Mouse (Mus musculus): Measurements from ENCODE around the gene Orai1. TPM values are rescaled to one million over a fixed set of nuclear protein-coding genes. Genes with fewer than 3 reads are reported as not detected.

Gene Orai1
- polyA plus RNA-seq, 1 experiment from 2014 or later = 12.7 TPM

DNA sequence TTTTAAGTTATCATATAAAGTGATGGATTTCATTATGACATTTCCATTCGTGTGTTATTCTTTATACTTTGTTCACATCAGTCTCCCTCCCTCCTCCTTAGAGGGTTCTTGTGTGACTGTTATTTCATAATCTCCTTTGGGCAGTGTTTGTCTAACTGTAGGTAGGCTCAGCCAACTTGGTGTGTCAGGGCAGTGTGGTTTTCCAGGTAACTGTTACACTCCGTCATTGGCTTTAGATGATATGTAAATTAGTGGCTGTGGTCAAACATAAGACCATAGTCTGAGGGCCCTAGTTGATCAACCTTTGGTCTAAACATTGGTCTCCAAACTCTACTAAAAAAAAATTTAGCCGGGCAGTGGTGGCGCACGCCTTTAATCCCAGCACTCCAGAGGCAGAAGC lies 5.6 kb downstream of the Orai1 start:
- Histone ChIP-seq H3K4me1 (replicated peaks; ENCODE audit: control insufficient read depth, insufficient read depth, low read length) (peaks cover 6% of the 10 kb centered on the region), H3K4me2 (replicated peaks; ENCODE audit: low read depth, low read length) (no peak overlapping the region), H3K27me3 (ENCODE audit: control insufficient read depth, insufficient read depth, low read length) (no peaks in the 10 kb centered on the region), H3K27ac (ENCODE audit: low read depth, low read length) (no peak overlapping the region), H3K36me3 (ENCODE audit: control insufficient read depth, insufficient read depth, low read length) (no peaks in the 10 kb centered on the region), H3K4me3 (ENCODE audit: low read depth, low read length) (no peak overlapping the region), H3K9me3 (ENCODE audit: control insufficient read depth, low read length) (no peaks in the 10 kb centered on the region), H3K9ac (ENCODE audit: low read depth, low read length) (no peak overlapping the region)
- no peak for ATAC-seq (ENCODE audit: low FRiP score)
- 98% methylated on average over 5 of the region's 5 CpGs for WGBS
- DNase-seq (ENCODE audit: low spot score) = no peak

DNA sequence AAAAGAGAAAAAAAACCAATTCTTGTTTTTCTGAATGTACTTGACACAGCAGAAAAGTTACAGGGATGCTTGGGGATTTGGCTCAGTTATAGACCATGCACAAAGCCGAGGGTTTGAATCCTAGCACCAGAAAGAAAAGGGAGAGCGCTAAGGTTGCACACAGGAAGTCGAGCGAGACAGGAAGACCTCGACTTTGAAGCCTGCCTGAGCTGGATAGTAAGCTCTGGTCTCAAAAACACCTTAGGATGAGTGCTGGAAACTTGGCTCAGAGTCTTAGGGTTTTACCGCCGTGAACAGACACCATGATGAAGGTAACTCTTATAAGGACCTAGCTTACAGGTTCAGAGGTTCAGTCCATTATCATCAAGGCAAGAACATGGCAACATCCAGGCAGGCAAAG lies 6.6 kb downstream of the Orai1 start:
- no peak overlapping the region for H3K4me3 ChIP-seq (ENCODE audit: low read depth, low read length)
- 90% methylated on average over 7 of the region's 7 CpGs for WGBS
- no peak for ATAC-seq (ENCODE audit: low FRiP score)
- no peaks in the 10 kb centered on the region for H3K36me3 ChIP-seq (ENCODE audit: control insufficient read depth, insufficient read depth, low read length)
- H3K9ac ChIP-seq (ENCODE audit: low read depth, low read length) = no peak overlapping the region
- H3K27ac ChIP-seq (ENCODE audit: low read depth, low read length) = no peak overlapping the region
- H3K27me3 ChIP-seq (ENCODE audit: control insufficient read depth, insufficient read depth, low read length) = no peaks in the 10 kb centered on the region
- peaks cover 3% of the 10 kb centered on the region for H3K4me1 ChIP-seq (replicated peaks; ENCODE audit: control insufficient read depth, insufficient read depth, low read length)
- no peak overlapping the region for H3K4me2 ChIP-seq (replicated peaks; ENCODE audit: low read depth, low read length)
- no peaks in the 10 kb centered on the region for H3K9me3 ChIP-seq (ENCODE audit: control insufficient read depth, low read length)
- no peak for DNase-seq (ENCODE audit: low spot score)

- Histone ChIP-seq H3K4me1 (replicated peaks; ENCODE audit: control insufficient read depth, insufficient read depth, low read length) (peaks cover 3% of the 10 kb centered on the region), H3K4me3 (ENCODE audit: low read depth, low read length) (no peak overlapping the region), H3K36me3 (ENCODE audit: control insufficient read depth, insufficient read depth, low read length) (no peaks in the 10 kb centered on the region), H3K9me3 (ENCODE audit: control insufficient read depth, low read length) (no peaks in the 10 kb centered on the region), H3K27me3 (ENCODE audit: control insufficient read depth, insufficient read depth, low read length) (no peaks in the 10 kb centered on the region), H3K9ac (ENCODE audit: low read depth, low read length) (no peak overlapping the region), H3K4me2 (replicated peaks; ENCODE audit: low read depth, low read length) (no peak overlapping the region), H3K27ac (ENCODE audit: low read depth, low read length) (no peak overlapping the region)
- DNase-seq (ENCODE audit: low spot score) (no peak), ATAC-seq (ENCODE audit: low FRiP score) (no peak)
- WGBS = 95% methylated on average over 6 of the region's 6 CpGs
Measured at GRCm38 (mm10) chr5:123023049-123023448, 8.2 kb downstream of the Orai1 start.

DNA sequence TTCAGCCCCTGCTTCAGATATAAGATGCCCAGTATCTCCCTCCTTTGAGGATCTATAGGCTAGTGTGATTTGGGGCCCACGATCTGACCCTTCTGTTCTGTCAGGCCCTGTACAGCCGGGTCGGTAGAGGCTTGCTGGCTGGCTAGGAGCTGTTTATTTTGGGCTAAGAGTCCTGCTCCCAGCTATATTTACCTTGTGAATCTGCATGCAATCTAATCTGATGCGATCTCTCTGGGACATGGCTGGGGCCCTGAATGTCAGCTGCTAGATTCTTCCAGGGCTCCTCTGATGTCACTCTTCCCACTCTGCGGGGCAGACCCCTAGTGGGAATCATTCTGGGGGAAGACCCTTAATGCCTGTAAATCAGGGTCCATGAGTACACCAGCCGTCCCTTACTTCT lies 9.4 kb downstream of the Orai1 start:
- 89% methylated on average over 6 of the region's 6 CpGs for WGBS
- no peak for ATAC-seq (ENCODE audit: low FRiP score)
- no peaks in the 10 kb centered on the region for H3K9me3 ChIP-seq (ENCODE audit: control insufficient read depth, low read length)
- H3K36me3 ChIP-seq (ENCODE audit: control insufficient read depth, insufficient read depth, low read length) = no peaks in the 10 kb centered on the region
- no peak overlapping the region for H3K9ac ChIP-seq (ENCODE audit: low read depth, low read length)
- no peak overlapping the region for H3K4me3 ChIP-seq (ENCODE audit: low read depth, low read length)
- DNase-seq (ENCODE audit: low spot score) = no peak
- no peak overlapping the region for H3K27ac ChIP-seq (ENCODE audit: low read depth, low read length)
- H3K27me3 ChIP-seq (ENCODE audit: control insufficient read depth, insufficient read depth, low read length) = no peaks in the 10 kb centered on the region
- H3K4me2 ChIP-seq (replicated peaks; ENCODE audit: low read depth, low read length) = no peak overlapping the region
- H3K4me1 ChIP-seq (replicated peaks; ENCODE audit: control insufficient read depth, insufficient read depth, low read length) = peaks cover 3% of the 10 kb centered on the region

GRCm38 (mm10) chr5:123024965-123025573 lies 10.2 kb downstream of the Orai1 start:
- Histone ChIP-seq H3K9ac (ENCODE audit: low read depth, low read length) (no peak overlapping the region), H3K4me1 (replicated peaks; ENCODE audit: control insufficient read depth, insufficient read depth, low read length) (no peaks in the 10 kb centered on the region), H3K4me2 (replicated peaks; ENCODE audit: low read depth, low read length) (no peak overlapping the region), H3K36me3 (ENCODE audit: control insufficient read depth, insufficient read depth, low read length) (no peaks in the 10 kb centered on the region), H3K27ac (ENCODE audit: low read depth, low read length) (no peak overlapping the region), H3K27me3 (ENCODE audit: control insufficient read depth, insufficient read depth, low read length) (no peaks in the 10 kb centered on the region), H3K4me3 (ENCODE audit: low read depth, low read length) (no peak overlapping the region), H3K9me3 (ENCODE audit: control insufficient read depth, low read length) (no peaks in the 10 kb centered on the region)
- 88% methylated on average over 9 of the region's 9 CpGs for WGBS
- ATAC-seq (ENCODE audit: low FRiP score) (no peak), DNase-seq (ENCODE audit: low spot score) (no peak)

DNA sequence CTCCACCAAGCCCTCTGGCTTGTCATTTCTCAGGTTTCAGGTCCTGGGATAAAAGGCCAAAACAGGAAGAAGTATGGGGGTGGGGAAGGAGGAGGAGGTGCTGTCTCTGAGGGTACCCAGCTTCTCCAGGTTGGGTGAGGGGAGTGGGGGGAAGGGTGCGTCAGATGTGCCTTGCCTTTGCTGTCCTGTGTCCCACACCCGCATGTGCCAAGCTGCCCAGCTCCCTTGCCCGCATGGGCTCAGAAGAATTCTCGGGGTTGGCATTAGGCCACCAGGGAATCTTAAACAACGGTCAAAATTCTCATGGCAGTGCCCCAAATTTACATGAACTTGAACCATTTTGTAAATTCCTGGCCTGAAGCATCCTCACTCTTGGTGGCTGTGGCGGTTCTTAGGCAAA lies 11.5 kb downstream of the Orai1 start:
- no peak for DNase-seq (ENCODE audit: low spot score)
- H3K4me1 ChIP-seq (replicated peaks; ENCODE audit: control insufficient read depth, insufficient read depth, low read length) = no peaks in the 10 kb centered on the region
- no peak for ATAC-seq (ENCODE audit: low FRiP score)
- no peak overlapping the region for H3K9ac ChIP-seq (ENCODE audit: low read depth, low read length)
- H3K4me3 ChIP-seq (ENCODE audit: low read depth, low read length) = no peak overlapping the region
- H3K4me2 ChIP-seq (replicated peaks; ENCODE audit: low read depth, low read length) = no peak overlapping the region
- 67% methylated on average over 6 of the region's 6 CpGs for WGBS
- H3K36me3 ChIP-seq (ENCODE audit: control insufficient read depth, insufficient read depth, low read length) = no peaks in the 10 kb centered on the region; the same call in 1 of the 2 replicates
- H3K27ac ChIP-seq (ENCODE audit: low read depth, low read length) = no peak overlapping the region
- no peaks in the 10 kb centered on the region for H3K9me3 ChIP-seq (ENCODE audit: control insufficient read depth, low read length)
- no peaks in the 10 kb centered on the region for H3K27me3 ChIP-seq (ENCODE audit: control insufficient read depth, insufficient read depth, low read length)

DNA sequence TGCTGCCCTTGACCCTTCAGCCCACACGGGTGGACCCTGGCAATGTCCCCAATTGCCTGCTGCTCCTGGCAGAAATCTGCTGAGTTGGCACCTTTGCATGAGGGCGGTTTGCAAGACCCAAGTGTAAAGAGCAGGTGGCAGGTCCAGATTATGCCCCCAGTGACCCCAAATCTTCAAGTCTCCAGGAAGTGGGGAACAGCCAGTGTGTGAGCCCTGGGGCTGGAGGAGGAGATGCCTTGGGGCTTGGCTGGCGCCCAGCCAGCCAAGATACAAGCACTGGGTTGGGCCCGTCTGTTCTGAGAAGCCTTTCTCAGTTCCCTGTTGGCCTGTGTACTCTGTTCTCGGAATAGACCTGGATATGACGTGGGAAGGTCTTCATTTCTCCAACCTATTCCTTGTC lies 12.6 kb downstream of the Orai1 start:
- DNase-seq (ENCODE audit: low spot score) (no peak), ATAC-seq (ENCODE audit: low FRiP score) (no peak)
- Histone ChIP-seq H3K4me3 (ENCODE audit: low read depth, low read length) (no peak overlapping the region), H3K27me3 (ENCODE audit: control insufficient read depth, insufficient read depth, low read length) (no peaks in the 10 kb centered on the region), H3K27ac (ENCODE audit: low read depth, low read length) (no peak overlapping the region), H3K4me2 (replicated peaks; ENCODE audit: low read depth, low read length) (no peak overlapping the region), H3K9ac (ENCODE audit: low read depth, low read length) (no peak overlapping the region), H3K4me1 (replicated peaks; ENCODE audit: control insufficient read depth, insufficient read depth, low read length) (no peaks in the 10 kb centered on the region), H3K36me3 (ENCODE audit: control insufficient read depth, insufficient read depth, low read length) (no peaks in the 10 kb centered on the region; the same call in 1 of the 2 replicates), H3K9me3 (ENCODE audit: control insufficient read depth, low read length) (no peaks in the 10 kb centered on the region)
- 81% methylated on average over 6 of the region's 6 CpGs for WGBS

DNA sequence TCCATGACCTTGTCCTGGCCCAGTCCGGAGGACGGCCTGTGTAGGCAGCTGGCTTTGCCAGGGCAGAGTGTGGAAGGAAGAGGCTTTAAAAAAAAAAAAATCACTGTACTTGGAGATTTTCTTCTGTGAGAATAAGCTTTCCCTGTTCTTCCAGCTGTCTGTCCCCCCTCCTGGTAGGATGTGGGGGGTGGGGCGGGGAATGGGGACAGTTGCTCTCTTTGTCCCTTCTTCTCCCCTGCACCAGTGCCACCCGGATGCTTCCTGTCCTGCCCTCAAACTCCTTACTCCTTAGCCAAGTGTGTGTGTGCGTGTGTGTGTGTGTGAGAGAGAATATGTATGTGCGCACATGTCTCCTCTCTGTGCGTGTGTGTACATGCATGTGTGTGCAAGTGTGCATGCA lies 14.9 kb downstream of the Orai1 start:
- whole genome bisulfite sequencing = 90% methylated on average over 7 of the region's 7 CpGs
- no peaks in the 10 kb centered on the region for H3K9me3 ChIP-seq (ENCODE audit: control insufficient read depth, low read length)
- H3K9ac ChIP-seq (ENCODE audit: low read depth, low read length) = no peak overlapping the region
- no peak overlapping the region for H3K27ac ChIP-seq (ENCODE audit: low read depth, low read length)
- no peak overlapping the region for H3K4me3 ChIP-seq (ENCODE audit: low read depth, low read length)
- no peak overlapping the region for H3K4me2 ChIP-seq (replicated peaks; ENCODE audit: low read depth, low read length)
- no peaks in the 10 kb centered on the region for H3K27me3 ChIP-seq (ENCODE audit: control insufficient read depth, insufficient read depth, low read length)
- no peak for ATAC-seq (ENCODE audit: low FRiP score)
- H3K4me1 ChIP-seq (replicated peaks; ENCODE audit: control insufficient read depth, insufficient read depth, low read length) = no peaks in the 10 kb centered on the region
- no peaks in the 10 kb centered on the region; the same call in 1 of the 2 replicates for H3K36me3 ChIP-seq (ENCODE audit: control insufficient read depth, insufficient read depth, low read length)
- DNase-seq (ENCODE audit: low spot score) = no peak

- no peaks in the 10 kb centered on the region for H3K27me3 ChIP-seq (ENCODE audit: control insufficient read depth, insufficient read depth, low read length)
- H3K4me1 ChIP-seq (replicated peaks; ENCODE audit: control insufficient read depth, insufficient read depth, low read length) = no peaks in the 10 kb centered on the region
- H3K27ac ChIP-seq (ENCODE audit: low read depth, low read length) = no peak overlapping the region
- no peak overlapping the region for H3K4me3 ChIP-seq (ENCODE audit: low read depth, low read length)
- 83% methylated on average over 3 of the region's 3 CpGs for WGBS
- no peaks in the 10 kb centered on the region; the same call in 1 of the 2 replicates for H3K36me3 ChIP-seq (ENCODE audit: control insufficient read depth, insufficient read depth, low read length)
- DNase-seq (ENCODE audit: low spot score) (no peak), ATAC-seq (ENCODE audit: low FRiP score) (no peak)
- H3K9me3 ChIP-seq (ENCODE audit: control insufficient read depth, low read length) = no peaks in the 10 kb centered on the region
- H3K4me2 ChIP-seq (replicated peaks; ENCODE audit: low read depth, low read length) = no peak overlapping the region
- no peak overlapping the region for H3K9ac ChIP-seq (ENCODE audit: low read depth, low read length)
Measured at GRCm38 (mm10) chr5:123031312-123031711, 16.4 kb downstream of the Orai1 start.
